Mouse (Mus musculus) layer of hippocampus, adult 9-10 months (tissue): Measurements from ENCODE around the gene Slc30a3.
"Not testable (repeated sequence)": the region's sequence is repeated elsewhere in the genome, so short reads cannot be mapped to it uniquely, and the experiment has no call there.

Experiments
- DNase-seq: peaks from one replicate; pipeline ENCODE4 v3.0.0; 2022; ENCODE audit warnings: low spot score

Slc30a3 gene

DNA sequence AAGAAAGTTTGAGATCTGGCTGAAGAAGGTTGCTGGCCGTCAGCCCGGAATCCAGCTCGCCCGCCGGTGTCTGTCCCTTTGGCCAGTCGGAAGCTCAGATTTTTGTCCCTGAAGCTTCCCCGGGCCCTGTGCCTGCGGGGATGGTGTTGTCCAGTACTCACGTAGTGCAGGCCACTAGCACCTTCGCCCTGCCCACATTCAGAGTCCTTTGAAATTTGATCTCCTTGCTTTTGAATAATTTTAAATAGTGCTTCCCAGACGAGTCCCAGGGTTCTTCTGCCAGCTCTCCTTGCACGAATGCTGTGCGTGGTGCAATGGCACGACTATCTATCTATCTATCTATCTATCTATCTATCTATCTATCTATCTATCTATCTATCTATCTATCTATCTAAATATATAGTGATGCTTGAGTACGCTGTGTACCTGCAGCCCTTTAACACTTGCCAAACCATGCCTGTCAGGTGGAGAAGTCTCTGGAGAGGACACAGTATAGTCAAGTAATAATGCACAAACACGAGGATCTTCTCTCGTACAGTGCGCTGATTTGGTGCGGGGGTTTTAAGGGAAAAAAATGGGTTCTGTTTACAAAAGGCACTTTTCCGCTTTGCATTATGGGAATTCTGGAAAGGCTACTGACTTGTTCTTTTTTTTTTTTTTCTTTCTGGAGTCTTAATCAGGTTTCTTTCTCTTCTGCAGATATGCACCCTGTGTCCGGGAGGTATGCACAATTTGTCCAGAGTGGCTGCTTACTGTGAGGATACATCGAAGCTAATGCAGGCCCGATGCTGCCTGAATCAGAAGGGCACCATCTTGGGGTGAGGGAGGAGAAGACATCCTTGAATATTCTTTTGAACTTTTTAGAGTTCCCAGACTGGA is 59.0 kb downstream of the Slc30a3 start, which contains the start of gene Slc5a6:
Gene Slc5a6, minus strand, starts transcription at position 162 of the 879 bp plus-strand sequence.
- no peak for DNase-seq

DNA sequence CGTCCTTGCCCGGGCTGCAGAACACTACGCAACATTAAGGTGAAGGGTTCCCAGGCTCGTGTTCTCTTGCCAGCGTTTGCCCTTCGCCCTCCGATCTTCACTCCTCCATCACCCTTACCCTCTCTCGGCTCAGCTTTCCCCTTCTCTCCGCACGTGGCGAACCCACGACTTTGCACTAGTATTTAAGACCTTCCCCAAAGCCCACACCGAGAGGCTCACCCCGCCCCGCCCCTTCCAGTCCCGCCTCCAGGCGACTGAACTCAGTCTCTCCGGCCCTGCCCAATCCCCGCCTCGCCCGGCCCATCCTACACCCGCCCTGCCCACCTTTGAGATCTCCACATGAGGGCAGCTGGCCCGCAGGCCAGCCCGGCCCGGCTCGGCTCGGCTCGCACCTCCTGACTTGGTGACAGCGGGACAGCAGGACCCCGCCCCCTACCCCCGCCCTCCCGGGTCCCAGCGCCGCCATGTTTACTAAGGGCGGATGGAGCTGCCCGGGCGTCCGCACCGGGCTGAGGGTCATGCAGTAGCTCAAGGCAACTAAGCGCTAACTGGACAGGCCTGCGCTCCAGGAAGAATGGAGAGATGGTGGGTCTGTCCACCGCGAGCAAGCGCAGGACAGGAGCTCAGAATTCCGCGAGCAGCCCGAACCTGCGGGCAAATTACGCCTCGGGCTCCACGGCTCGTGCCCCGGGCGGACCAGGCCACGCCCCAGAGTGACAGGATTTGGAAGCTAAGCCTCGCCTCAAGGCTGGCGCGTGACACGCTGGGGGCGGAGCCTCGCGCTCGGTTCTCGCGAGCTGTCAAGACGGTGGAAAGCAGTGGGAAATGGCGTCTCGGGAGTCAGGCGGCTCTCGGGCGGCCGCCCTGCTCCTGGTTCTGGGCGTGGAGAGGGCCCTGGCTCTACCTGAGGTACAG is 59.9 kb downstream of the Slc30a3 start, which contains the start of gene Atraid:
Gene Atraid, plus strand, starts transcription at position 465 of the 915 bp plus-strand sequence.
- peak; percentile 95 for DNase-seq

DNA sequence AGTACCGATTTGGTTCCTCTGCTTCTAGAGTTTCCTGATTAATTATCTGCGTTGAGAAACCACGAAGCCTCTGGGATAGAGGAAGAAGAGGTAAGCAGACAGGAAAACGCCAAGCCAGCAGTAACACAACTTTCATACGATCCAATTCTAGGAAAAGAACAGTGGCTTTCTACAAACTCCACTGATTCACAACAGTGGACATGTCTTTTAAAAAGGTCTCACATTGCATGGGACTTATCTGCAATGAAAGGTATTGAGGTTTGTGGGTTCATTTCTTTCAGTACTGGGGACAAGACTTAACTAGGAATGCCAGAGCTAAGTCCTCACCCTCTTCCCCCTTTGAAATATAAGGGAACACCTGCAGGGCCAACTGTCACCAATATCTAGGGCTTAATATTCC is 61.0 kb downstream of the Slc30a3 start:
- DNase-seq = no peak

DNA sequence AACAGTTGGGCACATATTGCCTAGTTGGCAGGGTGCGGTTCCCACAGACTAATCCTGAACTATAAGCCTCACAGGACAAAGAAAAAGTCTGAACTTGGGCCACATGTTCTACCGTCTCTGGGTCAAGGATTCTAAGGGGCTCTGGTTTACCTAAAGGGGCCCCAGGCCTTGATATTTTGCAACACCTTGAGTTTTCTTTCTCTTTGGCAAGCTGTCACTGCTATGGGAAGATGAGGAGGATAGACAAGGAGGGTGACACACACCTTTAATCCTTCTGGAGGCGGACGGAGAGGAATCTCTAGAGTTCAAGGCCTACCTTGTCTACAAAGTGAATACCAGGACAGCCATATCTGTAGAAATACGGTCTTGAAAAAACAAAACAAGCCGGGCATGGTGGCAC is 61.6 kb downstream of the Slc30a3 start:
- no peak for DNase-seq

- DNase-seq = no peak
Measured at GRCm38 (mm10) chr5:31038171-31038845, 69.7 kb downstream of the Slc30a3 start.

DNA sequence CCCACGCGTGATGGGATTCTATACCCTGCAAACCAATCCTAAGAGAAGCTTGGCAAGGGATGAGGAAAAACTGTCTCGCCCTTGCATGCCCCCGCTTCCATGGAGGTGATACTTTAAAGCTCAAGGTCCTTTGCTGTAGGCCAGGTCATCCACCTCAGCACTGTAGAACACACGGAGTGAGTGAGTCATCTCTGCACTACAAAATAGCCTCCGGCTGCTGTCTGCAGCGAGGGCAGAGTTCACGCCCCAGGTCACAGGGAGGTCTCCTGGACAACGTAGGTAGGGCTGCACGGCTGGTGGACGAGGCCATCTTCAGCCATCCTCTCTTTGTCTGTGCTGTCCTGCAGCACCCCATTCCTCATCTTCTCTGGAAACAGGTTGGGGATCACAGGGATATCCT is 71.5 kb downstream of the Slc30a3 start:
- DNase-seq = not testable (repeated sequence)
